Mouse (Mus musculus): ENCODE measurements at regions not wholly inside any gene's neighbourhood (a gene's known extent, or its start where the extent isn't known, plus 50 kb on each side); places are given as distances from the start of the nearest gene placed in this dataset.

GRCm38 (mm10) chr3:101696832-101697231 lies 92.3 kb upstream of the Atp1a1 start:
- TF ChIP-seq EP300 (optimal IDR thresholded peaks at IDR 0.05) (no peak), CTCF (IDR thresholded peaks at IDR 0.05; ENCODE audit: low read depth) (peak; percentile 39)

All from stomach, postnatal 0 days (tissue).